Comparison of ENCODE assay signal across 29 mouse cellular contexts in genomic region chr11:36350264-36350663, GRCm38 (mm10).
DNase-seq lines count a peak whose midpoint lies in the region; ATAC-seq and TF ChIP-seq lines count a peak whose summit lies in the region.
"Had no signal": no experiment of that assay in that cellular context is flagged by ENCODE, and none has a peak within 500 bp of the region (broad histone marks: within the 10 kb centered on the region; RNA-seq: fewer than 3 reads in every experiment).

No protein-coding gene starts in this region.

- intact Hi-C loops in left cerebral cortex, postnatal 25 days (cut with DNase I), result no loop called here

- H3K27ac ChIP-seq in layer of hippocampus, adult 2 months, result peak overlapping the region; percentile 76
- no peak overlapping the region for H3K27ac ChIP-seq in forebrain, embryonic 12.5 days
- no peak overlapping the region for H3K27ac ChIP-seq in forebrain, postnatal 0 days (ENCODE audit: low read depth, low read length)
- H3K27ac ChIP-seq in midbrain, embryonic 10.5 days (replicated peaks), result no peak overlapping the region
- H3K27ac ChIP-seq: embryonic facial prominence, embryonic 13.5 days; heart, embryonic 13.5 days; kidney, postnatal 0 days; limb, embryonic 12.5 days; liver, embryonic 15.5 days; stomach, postnatal 0 days had no signal

- WGBS in forebrain, embryonic 12.5 days, result 53% methylated on average over 1 of the region's 1 CpGs
- WGBS in forebrain, postnatal 0 days, result 33% methylated on average over 1 of the region's 1 CpGs
- 91% methylated on average over 1 of the region's 1 CpGs for WGBS in midbrain, embryonic 10.5 days

- no peak overlapping the region for H3K4me3 ChIP-seq in layer of hippocampus, adult 2 months
- H3K4me3 ChIP-seq in forebrain, embryonic 12.5 days (replicated peaks), result no peak overlapping the region
- no peak overlapping the region for H3K4me3 ChIP-seq in forebrain, postnatal 0 days (ENCODE audit: low read depth, low read length)
- H3K4me3 ChIP-seq in midbrain, embryonic 10.5 days, result no peak overlapping the region
- H3K4me3 ChIP-seq: embryonic facial prominence, embryonic 13.5 days; heart, embryonic 13.5 days; limb, embryonic 12.5 days; liver, embryonic 15.5 days had no signal

- H3K9ac ChIP-seq in forebrain, embryonic 12.5 days, result no peak overlapping the region
- H3K9ac ChIP-seq in forebrain, postnatal 0 days, result no peak overlapping the region
- H3K9ac ChIP-seq: embryonic facial prominence, embryonic 13.5 days; heart, embryonic 13.5 days; limb, embryonic 12.5 days; liver, embryonic 15.5 days; lung, embryonic 14.5 days had no signal

- no peak overlapping the region for H3K4me2 ChIP-seq in forebrain, embryonic 12.5 days
- no peak overlapping the region for H3K4me2 ChIP-seq in forebrain, postnatal 0 days (ENCODE audit: low read depth)
- H3K4me2 ChIP-seq: embryonic facial prominence, embryonic 13.5 days; heart, embryonic 13.5 days; limb, embryonic 12.5 days; liver, embryonic 15.5 days; lung, embryonic 14.5 days had no signal

- peaks cover 7% of the 10 kb centered on the region for H3K4me1 ChIP-seq in forebrain, embryonic 12.5 days
- H3K4me1 ChIP-seq in forebrain, postnatal 0 days (ENCODE audit: insufficient read depth), result no peaks in the 10 kb centered on the region
- H3K4me1 ChIP-seq in midbrain, embryonic 10.5 days, result peaks cover 4% of the 10 kb centered on the region; the same call in 1 of the 2 replicates
- H3K4me1 ChIP-seq: embryonic facial prominence, embryonic 13.5 days; limb, embryonic 12.5 days; liver, embryonic 15.5 days had no signal

- no peaks in the 10 kb centered on the region for H3K27me3 ChIP-seq in forebrain, embryonic 12.5 days
- H3K27me3 ChIP-seq in forebrain, postnatal 0 days (ENCODE audit: insufficient read depth, low read length), result no peaks in the 10 kb centered on the region
- H3K27me3 ChIP-seq in midbrain, embryonic 10.5 days (ENCODE audit: low read depth, poor library complexity, severe bottlenecking), result no peaks in the 10 kb centered on the region
- H3K27me3 ChIP-seq: embryonic facial prominence, embryonic 13.5 days; heart, embryonic 13.5 days; limb, embryonic 12.5 days; liver, embryonic 15.5 days had no signal

- TF ChIP-seq CTCF in layer of hippocampus, adult 2 months (conservative IDR thresholded peaks at IDR 0.05), result no peak
- no peak for TF ChIP-seq CTCF in forebrain, postnatal 0 days (IDR thresholded peaks at IDR 0.05; ENCODE audit: low read depth)

- no peaks in the 10 kb centered on the region for H3K9me3 ChIP-seq in forebrain, embryonic 12.5 days
- no peaks in the 10 kb centered on the region for H3K9me3 ChIP-seq in forebrain, postnatal 0 days (ENCODE audit: low read length)
- H3K9me3 ChIP-seq in midbrain, embryonic 10.5 days (replicated peaks), result no peaks in the 10 kb centered on the region
- H3K9me3 ChIP-seq: embryonic facial prominence, embryonic 13.5 days; heart, embryonic 13.5 days; limb, embryonic 12.5 days; liver, embryonic 15.5 days had no signal

- peak; percentile 14 for DNase-seq in cerebellum, adult 11-12 months
- no peak for DNase-seq in cerebellum, postnatal 4 days (ENCODE audit: low spot score in 2 of 2)
- DNase-seq in layer of hippocampus, adult 2 months (ENCODE audit: low spot score in 2 of 2), result no peak
- no peak for DNase-seq in layer of hippocampus, adult 8-10 months (ENCODE audit: low spot score in 2 of 2)
- DNase-seq in forebrain, postnatal 0 days, result no peak
- no peak for DNase-seq in midbrain, embryonic 10.5 days (ENCODE audit: low spot score)
- DNase-seq in left cerebral cortex, postnatal 25 days (ENCODE audit: low spot score in 2 of 2), result no peak
- DNase-seq: adrenal gland, adult 8-10 months; embryo, embryonic 11 days; gastrocnemius, postnatal 10 days; heart, postnatal 10 days; kidney, adult 8-10 months; kidney, postnatal 4 days; layer of hippocampus, adult 9-11 months; lung, embryonic 14.5 days; lung, postnatal 14 days; right cerebral cortex, postnatal 4 days; thymus, adult 2 months; thymus, postnatal 36 days had no signal

- no peaks in the 10 kb centered on the region for H3K36me3 ChIP-seq in forebrain, embryonic 12.5 days (replicated peaks)
- H3K36me3 ChIP-seq in forebrain, postnatal 0 days (ENCODE audit: insufficient read depth), result no peaks in the 10 kb centered on the region
- no peaks in the 10 kb centered on the region for H3K36me3 ChIP-seq in midbrain, embryonic 10.5 days
- H3K36me3 ChIP-seq: embryonic facial prominence, embryonic 13.5 days; G1E; heart, embryonic 13.5 days; limb, embryonic 12.5 days; liver, embryonic 15.5 days had no signal

- ATAC-seq in forebrain, embryonic 12.5 days (ENCODE audit: low FRiP score), result peak; percentile 30; the same call in 1 of the 2 replicates
- peak; percentile 45; the same call in 1 of the 2 replicates for ATAC-seq in forebrain, postnatal 0 days
- ATAC-seq: intestine, embryonic 16.5 days; midbrain, embryonic 16.5 days had no signal
